Mouse (Mus musculus): ENCODE measurements at regions not wholly inside any gene's neighbourhood (a gene's known extent, or its start where the extent isn't known, plus 50 kb on each side); places are given as distances from the start of the nearest gene placed in this dataset.

DNA sequence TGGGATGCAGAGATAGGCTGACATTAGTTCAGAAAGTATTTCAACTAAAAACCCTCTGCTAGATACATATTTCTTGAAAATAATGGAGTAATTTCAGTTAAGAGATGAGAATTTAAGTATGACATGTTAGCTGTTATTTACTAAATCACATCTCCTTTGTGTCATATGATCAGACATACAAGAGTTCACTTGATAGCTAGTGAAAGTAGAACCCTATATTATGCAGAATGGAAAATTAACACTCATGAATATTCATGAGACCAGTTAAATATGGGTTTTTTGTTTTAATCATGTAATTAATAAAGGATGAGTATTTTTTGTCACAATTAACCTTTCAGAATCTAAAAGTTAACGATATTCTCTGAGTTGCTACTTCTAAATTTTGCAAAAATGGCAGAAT is 1349.4 kb downstream of the Slc22a22 start:
- no peak for ATAC-seq

DNA sequence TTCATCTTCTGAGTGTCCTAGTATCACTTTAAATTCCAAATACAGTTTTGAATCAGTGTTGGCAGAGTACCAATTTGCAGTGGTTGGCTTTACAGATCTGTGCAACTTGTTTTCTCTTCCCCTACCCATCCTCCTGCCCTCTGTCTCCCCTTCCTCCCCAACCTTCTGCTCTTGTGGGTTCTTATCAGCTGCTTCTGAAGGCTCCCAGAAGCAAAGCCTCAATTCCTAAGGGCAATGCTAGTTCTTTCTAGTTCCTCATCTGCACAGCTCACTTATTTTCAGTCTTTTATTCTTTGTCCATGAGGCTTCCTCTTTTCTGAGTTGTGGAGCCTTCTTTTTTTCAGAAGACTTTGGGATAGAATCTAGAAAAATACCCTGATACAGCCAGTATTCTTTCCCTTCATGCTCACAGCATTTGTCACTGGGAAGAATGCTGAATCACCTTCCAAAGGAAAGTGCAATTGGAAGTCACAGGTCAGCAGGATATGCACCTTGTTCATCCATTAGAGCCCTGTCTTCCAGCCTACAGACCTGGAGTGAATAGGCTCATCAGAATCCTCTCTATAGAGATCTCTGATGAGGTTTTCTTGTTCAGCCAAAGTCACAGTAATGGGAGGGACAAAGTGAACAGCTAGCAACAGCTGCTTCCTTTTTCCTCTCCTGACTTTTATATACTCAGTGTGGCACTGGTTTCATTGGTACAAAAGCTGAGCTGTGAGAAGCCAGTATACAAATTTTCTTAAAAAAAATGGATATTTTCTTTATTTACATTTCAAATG is 1357.9 kb downstream of the Slc22a22 start:
- ATAC-seq, result no peak

DNA sequence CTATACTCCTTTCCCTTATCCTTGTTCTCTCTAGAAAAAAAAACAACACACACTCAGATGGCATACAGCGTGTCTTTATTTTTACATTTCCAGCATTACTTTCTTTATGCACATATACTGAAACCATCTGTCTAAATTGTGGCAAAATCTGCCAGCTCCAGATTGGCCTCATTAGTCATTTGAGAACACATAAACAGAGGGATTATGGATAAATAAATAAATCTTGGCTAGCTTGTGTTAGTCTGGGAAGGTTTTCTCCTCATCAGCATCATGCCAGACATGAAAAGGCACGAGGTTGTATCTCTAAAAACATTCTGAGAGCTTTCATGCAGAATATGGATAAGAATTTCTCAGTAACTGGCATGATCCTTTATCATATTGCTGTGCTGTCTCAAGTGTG is 1369.1 kb downstream of the Slc22a22 start:
- ATAC-seq, result no peak

DNA sequence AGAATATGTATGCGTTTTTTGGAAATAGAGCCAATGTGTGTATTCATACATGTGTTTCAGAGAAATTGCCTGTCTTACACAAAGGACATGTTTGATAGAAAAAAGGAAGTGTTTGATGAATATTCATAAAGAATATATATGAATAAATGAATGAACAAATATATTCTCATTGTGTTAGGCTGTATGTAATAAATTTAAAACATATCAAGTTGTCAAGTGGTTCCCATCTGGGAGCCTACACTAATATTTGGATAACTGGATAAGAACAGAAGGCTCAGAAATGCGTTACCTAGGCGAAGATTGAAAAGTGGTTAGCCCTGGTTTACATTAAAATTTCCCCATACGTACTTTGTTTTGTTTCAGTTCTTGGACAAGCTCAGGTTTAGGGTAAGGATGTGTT is 1369.7 kb downstream of the Slc22a22 start:
- ATAC-seq, result no peak

DNA sequence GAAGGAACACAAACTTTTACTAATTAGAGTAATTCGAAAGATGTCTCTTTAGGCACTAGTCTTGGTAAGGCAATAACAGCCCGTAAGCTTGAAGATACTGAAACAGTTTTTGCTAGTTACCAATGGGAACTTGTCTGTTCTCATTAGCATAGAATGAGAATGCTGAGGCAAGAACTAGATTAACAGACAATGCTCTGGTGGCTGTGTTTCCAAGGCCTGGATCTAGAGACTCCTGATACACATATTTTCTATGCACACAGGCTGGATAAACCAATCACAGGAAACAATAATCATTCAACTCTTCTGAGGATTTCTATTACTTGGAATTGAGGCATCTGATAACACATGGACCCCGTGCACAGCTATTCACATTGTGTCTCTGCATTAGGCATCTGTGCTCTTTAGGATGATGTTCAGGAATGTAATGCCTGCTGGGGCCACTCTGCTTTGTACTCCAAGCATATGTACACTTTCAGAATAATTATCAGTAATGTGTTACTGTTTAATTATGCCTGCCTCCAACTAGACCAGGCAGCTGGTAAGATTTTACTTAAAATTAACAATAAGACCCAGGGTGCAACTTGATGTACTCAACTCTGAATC is 1377.2 kb downstream of the Slc22a22 start:
- ATAC-seq, result no peak

DNA sequence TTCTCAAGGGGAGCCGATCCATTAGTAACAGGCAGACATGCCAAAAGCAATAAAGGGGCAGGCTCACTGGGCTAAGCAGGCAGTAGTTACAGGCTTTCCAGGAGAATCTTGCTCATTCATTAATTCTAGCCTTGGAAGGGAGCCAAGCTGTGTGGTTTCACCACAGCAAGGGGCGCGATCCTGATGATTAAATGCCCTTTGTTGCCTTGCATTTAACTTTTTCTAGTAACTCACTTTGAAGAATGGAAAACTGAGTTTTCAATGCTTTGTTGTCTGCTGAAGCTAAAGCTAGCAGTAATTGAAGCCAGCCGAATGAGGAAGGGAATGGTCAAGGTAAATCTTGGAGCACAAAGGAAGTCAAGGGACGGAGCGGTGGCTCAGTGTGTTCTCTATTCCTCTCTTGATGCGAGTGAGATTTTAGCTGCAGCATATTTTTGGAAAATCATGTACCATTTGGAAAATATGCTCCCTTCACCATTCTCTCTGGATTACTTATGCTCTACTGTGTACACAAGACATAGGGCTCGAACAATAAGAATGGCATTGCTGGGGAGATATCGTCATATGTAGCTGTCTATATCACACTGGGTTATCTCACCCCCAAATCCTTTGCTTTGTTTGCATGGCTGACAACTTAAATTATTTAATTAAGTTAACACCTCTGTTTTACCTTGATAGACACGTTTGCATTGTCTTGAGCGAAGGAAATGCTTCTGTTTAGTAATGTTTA is 1399.4 kb downstream of the Slc22a22 start:
- no peak for ATAC-seq

DNA sequence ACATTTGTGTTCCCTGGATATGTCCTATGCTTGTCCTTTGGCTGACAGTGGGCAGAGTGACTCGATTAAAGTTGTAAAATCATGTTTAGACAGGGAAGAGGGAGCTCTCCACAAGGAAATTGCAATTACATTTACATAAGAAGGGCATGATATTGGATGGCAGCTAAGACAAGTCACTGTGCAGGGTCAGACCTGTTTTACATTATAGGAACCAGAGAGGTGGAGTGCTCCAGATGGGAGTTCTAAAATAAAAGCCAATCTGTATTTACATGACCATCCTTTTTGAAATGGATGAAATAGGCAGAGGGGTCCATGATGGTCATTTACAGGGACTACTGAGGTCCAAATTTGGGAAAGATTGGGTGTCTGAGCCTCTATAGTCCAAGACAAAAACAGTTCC is 1400.3 kb downstream of the Slc22a22 start:
- no peak for ATAC-seq

DNA sequence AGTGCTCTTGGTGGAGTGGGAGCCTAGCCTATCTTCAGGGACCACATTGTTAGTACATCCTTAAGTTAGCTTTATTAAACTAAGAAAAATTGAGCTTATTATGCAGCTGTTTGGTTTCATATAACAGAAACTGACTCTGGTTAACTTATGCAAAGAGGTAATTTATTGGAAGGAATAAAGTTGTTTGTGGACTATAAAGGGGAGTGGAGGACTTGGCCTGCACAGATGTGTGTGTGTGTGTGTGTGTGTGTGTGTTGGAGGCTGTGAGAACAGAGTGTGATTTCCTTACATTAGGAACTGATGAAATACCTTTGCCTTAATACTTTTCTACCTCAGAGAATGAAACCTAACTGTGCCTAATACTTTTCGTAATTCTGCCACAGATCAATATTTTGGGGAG is 1400.7 kb downstream of the Slc22a22 start:
- ATAC-seq, result no peak

DNA sequence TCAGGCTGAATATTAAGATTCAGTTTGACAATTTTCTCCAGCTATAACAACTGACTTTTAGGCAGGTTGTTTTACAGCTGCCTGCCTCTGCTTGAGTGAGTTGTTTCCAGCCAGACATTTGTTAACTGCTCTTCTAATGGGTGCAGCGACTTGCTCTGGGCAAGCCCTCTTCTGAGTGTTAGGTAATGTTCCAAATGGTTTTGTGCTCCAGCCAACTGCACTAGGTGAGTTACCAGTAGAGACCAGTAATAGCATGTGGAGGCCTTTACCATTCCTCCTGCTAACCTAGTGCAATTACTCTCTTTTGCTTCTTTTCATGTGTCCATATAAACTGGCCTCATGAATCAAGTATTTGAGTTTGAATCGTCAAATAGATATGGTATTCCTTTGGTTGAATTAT is 1407.9 kb downstream of the Slc22a22 start:
- no peak for ATAC-seq

DNA sequence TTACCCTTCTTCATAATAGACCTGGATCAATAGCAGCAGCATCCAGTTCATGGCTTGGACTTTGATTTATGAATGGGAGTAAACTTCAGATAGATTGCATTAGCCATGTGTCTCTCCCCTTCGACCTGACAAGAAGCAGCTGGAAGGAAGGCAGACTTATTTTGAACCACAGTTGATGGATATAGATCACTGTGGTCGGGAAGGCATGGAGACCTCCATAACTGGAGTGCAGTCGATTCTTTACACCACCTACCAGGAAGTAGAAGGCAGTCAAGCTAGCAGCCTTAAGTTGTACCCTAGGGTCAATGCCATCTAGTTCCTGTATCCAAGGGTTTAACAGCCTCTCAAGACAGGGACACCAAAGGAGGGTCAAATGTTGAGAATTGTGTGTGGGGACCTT is 1410.2 kb downstream of the Slc22a22 start:
- no peak for ATAC-seq

DNA sequence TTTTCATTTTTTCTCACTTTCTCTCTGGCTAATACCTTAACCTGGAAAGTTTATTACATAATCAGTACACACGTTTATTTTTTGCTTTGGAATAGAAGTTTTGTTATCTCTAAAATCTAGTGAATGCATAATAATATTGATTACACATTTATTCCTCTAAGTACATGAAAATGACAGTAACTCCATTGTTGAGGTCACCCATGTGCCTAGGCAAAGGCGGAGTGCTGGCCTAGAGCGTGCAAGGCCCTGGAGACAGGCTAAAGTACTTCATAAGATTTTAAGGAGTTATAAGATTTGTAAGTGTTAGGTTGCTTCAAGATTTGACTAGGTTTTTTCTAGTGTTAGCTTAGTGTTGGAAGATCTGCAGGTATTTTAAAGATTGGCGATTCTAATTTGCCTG is 1410.9 kb downstream of the Slc22a22 start:
- ATAC-seq, result no peak

DNA sequence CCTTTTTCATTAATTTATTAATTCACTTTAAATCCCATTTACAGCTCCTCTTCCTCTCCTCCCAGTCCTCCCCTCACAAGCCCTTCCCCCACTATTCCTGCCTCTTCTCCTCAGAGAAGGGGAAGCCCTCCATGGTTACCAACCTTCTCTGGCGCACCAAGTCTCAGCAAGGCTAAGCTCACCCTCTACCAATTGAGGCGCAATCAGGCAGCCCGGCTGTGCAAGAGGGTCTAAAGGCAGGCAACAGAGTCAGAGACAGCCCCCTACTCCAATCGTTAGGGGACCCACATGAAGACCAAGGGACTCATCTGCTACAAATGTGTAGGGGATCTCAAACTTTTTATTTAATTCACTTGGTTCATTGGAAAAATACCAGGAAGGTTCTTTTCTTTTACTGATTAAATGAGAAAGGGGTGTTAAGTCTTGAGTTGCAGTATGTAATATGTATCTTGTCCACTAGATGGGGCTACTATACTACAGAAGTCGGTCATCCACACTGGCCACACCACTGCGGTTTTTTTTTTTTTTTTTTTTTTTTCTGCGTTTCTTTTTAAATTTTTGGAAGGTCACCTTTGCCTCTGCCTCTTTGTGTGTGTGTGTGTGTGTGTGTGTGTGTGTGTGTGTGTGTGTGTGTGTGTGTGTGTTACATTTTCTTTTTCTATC is 1411.4 kb downstream of the Slc22a22 start:
- ATAC-seq, result peak; percentile 52

DNA sequence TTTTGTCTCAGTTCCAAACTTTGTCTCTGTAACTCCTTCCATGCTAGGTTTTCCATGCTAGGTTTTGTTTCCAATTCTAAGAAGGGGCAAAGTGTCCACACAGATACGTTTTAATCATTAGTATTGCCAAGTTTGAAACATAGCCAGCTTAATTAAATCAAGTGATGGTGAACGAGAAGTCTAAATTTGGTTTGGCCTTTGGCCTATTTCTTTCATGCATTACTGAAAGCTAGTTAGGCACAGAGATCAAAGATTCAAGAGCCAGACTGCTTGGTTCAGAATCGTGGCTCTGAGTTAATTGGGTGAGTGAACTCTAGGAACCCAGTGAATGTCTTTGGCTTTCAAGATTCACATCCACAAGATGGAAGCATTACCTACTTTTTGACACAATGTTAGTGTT is 1414.8 kb downstream of the Slc22a22 start:
- no peak for ATAC-seq

DNA sequence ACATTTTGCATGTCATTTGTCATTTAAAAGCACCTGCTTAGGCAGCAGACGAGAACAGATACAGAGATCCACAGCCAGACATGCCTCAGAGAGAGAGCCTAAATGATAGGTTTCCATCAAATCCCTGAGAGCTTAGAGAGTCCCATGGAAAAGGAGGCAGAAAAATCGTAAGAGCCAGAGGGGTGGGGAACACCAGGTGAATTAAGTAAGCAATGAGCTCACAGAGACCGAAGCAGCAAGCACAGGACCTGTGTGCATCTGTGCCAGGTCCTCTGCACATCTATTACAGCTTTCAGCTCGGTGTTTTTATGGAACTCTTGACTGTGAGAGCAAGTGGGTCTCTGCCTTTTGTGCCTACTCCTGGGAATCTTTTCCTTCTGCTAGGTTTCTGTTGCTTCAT is 1416.1 kb downstream of the Slc22a22 start:
- no peak for ATAC-seq

DNA sequence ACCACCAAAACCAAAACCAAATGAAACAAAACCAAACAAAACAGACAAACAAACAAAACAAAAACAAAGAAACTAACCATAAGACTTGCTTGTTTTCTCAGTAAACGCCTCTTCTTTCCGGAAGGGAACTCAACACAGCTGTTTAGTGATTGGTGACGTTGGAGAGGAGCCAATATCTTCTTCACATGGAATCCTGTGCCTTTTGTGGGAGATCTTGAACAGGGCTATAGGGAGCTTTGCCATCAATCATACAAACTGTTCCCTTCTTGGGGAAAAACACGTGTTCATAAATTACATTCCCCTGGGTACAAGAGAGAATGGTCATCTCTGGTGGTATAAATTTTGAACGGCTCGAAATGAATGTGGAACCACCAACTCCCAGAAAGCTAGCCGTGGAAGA is 1426.7 kb downstream of the Slc22a22 start:
- ATAC-seq, result no peak

DNA sequence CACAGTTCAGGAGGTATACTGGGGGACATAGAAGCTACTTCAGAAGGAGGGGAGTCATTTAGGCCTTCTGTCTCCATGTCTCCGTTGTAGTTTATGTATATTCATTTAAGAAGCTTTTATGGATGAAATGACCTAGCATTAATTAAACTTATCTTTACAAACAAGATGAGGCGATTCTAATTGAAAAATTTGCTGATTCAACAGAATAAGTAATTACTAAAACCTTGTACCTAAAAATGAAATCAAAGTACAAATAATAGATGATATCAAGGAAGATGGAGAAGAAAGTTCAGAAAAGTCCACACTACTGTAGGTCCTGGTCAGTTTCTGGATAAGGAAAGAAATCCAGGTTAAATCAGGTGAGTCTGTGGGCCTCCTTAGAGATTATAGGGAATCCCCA is 1429.6 kb downstream of the Slc22a22 start:
- ATAC-seq, result no peak

DNA sequence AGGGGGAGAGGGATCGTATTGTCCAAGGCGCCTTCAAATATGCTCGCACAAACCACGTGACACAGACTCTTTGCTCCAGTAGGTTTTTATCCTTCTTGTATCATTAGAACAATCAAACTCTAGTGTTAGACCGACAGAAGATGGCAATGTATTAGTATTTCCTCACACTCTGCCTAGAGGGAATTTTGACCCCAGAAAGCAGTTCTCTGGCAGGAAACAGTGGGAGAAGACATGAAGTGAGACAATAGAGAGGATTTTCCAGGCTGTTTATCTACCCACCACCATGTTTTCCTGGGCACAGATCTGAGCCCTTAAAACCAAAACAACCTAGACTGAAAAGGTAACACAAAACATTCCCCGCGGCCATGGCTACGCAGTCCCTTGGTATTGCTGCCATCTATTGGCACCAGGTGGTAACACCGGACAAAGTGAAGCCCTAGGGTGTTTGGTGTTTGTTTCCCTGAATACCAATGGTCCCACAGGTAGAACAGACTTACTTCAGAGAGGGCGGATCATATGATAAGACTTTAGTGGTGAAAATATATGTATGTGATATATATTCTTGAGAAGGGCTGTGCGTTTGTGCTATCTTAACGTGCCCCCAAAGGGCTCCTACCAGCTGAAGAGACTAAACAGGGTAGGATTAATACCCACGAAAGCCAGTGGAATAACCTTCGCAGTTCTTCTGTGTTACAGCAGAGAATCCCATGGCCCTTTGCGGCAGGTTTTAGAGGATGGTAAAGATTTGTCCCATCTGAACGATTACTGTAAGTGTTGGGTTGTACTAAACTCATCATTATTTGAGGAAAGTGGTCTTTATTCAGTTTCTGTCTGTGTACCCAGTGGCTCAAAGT is 1430.5 kb downstream of the Slc22a22 start:
- peak; percentile 99 for ATAC-seq

DNA sequence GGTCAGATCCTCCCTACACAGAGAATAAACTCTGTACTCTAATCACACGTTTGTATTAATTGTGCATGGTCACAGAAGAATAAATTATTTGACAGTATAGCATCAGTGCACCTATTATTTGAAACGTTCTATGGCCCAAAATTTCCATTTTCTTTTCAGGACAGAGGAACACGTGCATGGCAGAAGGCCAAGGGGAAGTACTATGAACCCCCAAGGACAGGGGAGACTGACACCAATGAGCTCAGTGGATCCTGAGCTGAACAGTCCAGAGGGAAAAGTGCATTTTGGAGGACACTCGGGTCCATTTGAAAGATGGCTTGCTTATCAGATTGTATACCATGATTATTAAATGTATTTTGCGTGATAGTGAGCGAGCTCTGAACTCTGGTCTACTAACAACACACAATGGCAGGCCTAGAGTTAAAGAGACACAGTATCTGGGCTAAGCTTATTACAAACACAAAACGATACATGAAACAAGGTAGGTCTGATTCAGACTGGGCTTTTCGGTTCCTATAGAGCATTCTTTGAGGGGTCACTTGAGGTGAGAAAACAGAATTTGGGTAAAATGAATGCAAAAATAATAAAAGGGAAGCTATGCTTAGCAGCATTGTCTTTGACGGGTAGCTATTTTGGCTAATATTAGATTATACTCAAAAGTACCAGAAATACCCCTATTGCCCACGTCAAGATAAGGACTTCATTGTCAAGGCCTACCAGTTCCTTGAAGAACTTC is 1431.7 kb downstream of the Slc22a22 start:
- no peak for ATAC-seq

DNA sequence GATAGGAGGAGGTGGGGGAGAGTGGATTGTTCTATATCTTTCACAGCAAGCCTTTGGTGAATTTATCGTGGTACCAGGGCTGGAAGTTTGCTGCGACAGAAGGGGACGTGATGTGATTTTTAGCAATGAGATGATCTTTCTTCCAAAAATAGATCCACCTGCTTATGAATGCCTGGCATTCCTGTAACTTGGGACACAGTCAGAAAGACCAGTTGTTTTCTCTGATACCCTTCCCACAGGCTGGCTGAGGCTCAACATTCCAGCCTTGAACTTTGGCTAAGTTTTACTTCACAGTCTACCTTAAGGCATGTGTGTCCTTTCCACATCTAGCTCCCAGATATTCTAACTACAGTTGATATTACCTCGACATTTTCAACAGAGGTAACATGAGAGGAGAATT is 1434.1 kb downstream of the Slc22a22 start:
- no peak for ATAC-seq

DNA sequence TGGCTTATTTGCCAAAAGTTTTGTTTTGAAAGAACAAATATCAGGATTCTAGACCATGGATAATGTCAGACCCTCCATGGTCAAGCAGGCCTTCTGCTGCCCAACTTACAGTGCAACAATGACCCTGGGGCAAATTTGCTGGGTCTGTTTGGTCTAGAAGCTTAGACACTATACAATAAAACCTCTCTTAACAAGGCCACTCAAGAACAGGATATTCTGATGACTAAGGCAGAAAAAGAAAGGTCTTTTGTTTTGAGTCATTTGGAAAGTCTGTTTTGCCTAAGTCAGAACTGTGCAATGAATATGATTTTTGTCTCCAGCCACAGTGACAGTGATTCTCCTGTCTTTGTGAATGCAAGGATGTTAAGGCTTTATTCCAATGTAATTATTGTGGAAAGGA is 1435.0 kb downstream of the Slc22a22 start:
- no peak for ATAC-seq

DNA sequence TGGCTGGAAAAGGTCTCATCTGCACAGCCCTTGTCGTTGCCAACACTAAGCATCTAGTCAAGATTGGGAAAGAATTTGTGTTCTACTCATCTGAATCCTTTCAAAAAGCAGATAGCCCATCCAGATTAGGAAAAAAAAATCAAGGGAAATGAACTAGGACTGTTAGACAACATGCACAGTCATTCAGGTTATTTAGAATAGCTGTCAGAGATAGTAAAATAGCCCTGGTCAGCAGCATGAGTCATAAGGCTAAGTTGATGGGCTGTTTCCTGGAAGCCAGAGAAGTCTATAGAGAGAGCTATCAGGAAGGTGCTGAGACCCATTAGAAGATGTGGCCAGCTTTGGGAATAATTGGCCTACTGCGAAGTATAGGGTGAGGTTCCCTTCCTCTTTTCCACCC is 1447.4 kb downstream of the Slc22a22 start:
- ATAC-seq, result no peak
